10 mouse cellular contexts compared by ENCODE assay signal in the genomic region with DNA sequence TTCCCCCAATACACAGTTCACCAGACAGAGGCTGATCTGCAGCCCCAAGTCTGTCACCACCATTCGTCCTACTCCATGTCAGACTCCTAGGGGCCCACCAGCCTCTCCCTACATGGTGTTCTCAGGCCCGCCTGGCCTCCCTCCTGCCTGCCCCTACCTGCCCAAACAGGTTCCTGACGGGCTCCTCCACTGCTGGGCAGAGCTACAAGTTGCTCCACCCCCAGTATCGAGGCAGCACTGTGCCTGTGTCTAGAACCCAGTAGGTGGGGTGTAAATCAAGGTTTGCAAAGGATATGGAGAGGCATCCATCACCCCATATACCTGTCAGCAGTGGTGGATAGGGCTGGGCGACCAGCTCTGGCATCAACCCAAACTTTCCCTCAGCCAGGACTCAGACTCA. TPM values are rescaled to one million over a fixed set of nuclear protein-coding genes. Genes with fewer than 3 reads are reported as not detected.
A peak's percentile ranks its signal among the peaks of the same experiment; 100 is the strongest.
DNase-seq lines count a peak whose midpoint lies in the region; ATAC-seq and TF ChIP-seq lines count a peak whose summit lies in the region.
"Had no signal": no experiment of that assay in that cellular context is flagged by ENCODE, and none has a peak within 500 bp of the region (broad histone marks: within the 10 kb centered on the region; RNA-seq: fewer than 3 reads in every experiment).

Gene Ttll10 (minus strand): TSS at position 154 of the 400 bp plus-strand sequence.

- H3K9me3 ChIP-seq in heart, embryonic 13.5 days = no peaks in the 10 kb centered on the region
- H3K9me3 ChIP-seq in embryonic facial prominence, embryonic 14.5 days (ENCODE audit: control insufficient read depth, low read length) = no peaks in the 10 kb centered on the region
- H3K9me3 ChIP-seq in limb, embryonic 11.5 days (ENCODE audit: control insufficient read depth, low read length) = no peaks in the 10 kb centered on the region
- H3K9me3 ChIP-seq in hindbrain, embryonic 11.5 days (ENCODE audit: control insufficient read depth, low read length) = no peaks in the 10 kb centered on the region

- no peaks in the 10 kb centered on the region for H3K36me3 ChIP-seq in heart, embryonic 13.5 days
- H3K36me3 ChIP-seq in embryonic facial prominence, embryonic 14.5 days (ENCODE audit: control insufficient read depth, insufficient read depth, low read length) = no peaks in the 10 kb centered on the region
- no peaks in the 10 kb centered on the region for H3K36me3 ChIP-seq in limb, embryonic 11.5 days (ENCODE audit: control insufficient read depth, insufficient read depth, low read length)
- 0 out of 2 replicates have a peak, but pooled peaks cover 3% of the 10 kb centered on the region for H3K36me3 ChIP-seq in small intestine, adult 2 months (ENCODE audit: control insufficient read depth, insufficient read depth, low read length)
- no peaks in the 10 kb centered on the region for H3K36me3 ChIP-seq in hindbrain, embryonic 11.5 days (ENCODE audit: control insufficient read depth, insufficient read depth, low read length)

- DNase-seq in heart, postnatal 14 days = no peak
- peak; percentile 82 for DNase-seq in embryonic facial prominence, embryonic 14.5 days (ENCODE audit: low spot score)
- peak; percentile 30 for DNase-seq in limb, embryonic 11.5 days (ENCODE audit: low spot score)
- DNase-seq in adrenal gland, postnatal 4 days (ENCODE audit: low spot score in 2 of 2) = no peak
- no peak for DNase-seq in cerebellum, postnatal 10 days
- DNase-seq in hindbrain, embryonic 11.5 days (ENCODE audit: low spot score) = no peak
- DNase-seq: B cell, adult 2 months; cerebellum, postnatal 14 days had no signal

- H3K4me1 ChIP-seq in heart, embryonic 13.5 days = peaks cover 6% of the 10 kb centered on the region
- H3K4me1 ChIP-seq in embryonic facial prominence, embryonic 14.5 days (ENCODE audit: control insufficient read depth, insufficient read depth, low read length) = no peaks in the 10 kb centered on the region; the same call in 1 of the 2 replicates
- H3K4me1 ChIP-seq in limb, embryonic 11.5 days (ENCODE audit: control insufficient read depth, insufficient read depth, low read length) = 0 out of 2 replicates have a peak, but pooled peaks cover 3% of the 10 kb centered on the region
- peaks cover 17% of the 10 kb centered on the region; the same call in 1 of the 2 replicates for H3K4me1 ChIP-seq in small intestine, adult 2 months (ENCODE audit: control insufficient read depth, insufficient read depth, insufficient read length, low read length)
- no peaks in the 10 kb centered on the region; the same call in 1 of the 2 replicates for H3K4me1 ChIP-seq in hindbrain, embryonic 11.5 days (replicated peaks; ENCODE audit: control insufficient read depth, insufficient read depth, low read length)

- H3K4me2 ChIP-seq in heart, embryonic 13.5 days = no peak within 1 kb of the TSS
- H3K4me2 ChIP-seq in embryonic facial prominence, embryonic 14.5 days (ENCODE audit: low read depth, low read length) = peak within 1 kb of the TSS; percentile 47
- H3K4me2 ChIP-seq in limb, embryonic 11.5 days (ENCODE audit: low read depth, severe bottlenecking) = no peak within 1 kb of the TSS
- H3K4me2 ChIP-seq in hindbrain, embryonic 11.5 days (replicated peaks; ENCODE audit: low read depth, low read length) = no peak within 1 kb of the TSS

- H3K27me3 ChIP-seq in heart, embryonic 13.5 days (replicated peaks) = peaks cover 18% of the 10 kb centered on the region
- no peaks in the 10 kb centered on the region for H3K27me3 ChIP-seq in embryonic facial prominence, embryonic 14.5 days (replicated peaks; ENCODE audit: control insufficient read depth, insufficient read depth, low read length)
- no peaks in the 10 kb centered on the region for H3K27me3 ChIP-seq in limb, embryonic 11.5 days (ENCODE audit: control insufficient read depth, insufficient read depth, low read length)
- no peaks in the 10 kb centered on the region for H3K27me3 ChIP-seq in small intestine, adult 2 months (ENCODE audit: control insufficient read depth, insufficient read depth, low read length)
- no peaks in the 10 kb centered on the region for H3K27me3 ChIP-seq in hindbrain, embryonic 11.5 days (ENCODE audit: control insufficient read depth, insufficient read depth, low read length)

- H3K9ac ChIP-seq in heart, embryonic 13.5 days = peak within 1 kb of the TSS; percentile 19; the same call in 1 of the 2 replicates
- H3K9ac ChIP-seq in embryonic facial prominence, embryonic 14.5 days (ENCODE audit: low read depth, low read length) = peak within 1 kb of the TSS; percentile 55
- no peak within 1 kb of the TSS for H3K9ac ChIP-seq in limb, embryonic 11.5 days (ENCODE audit: low read length)
- H3K9ac ChIP-seq in hindbrain, embryonic 11.5 days (ENCODE audit: low read depth, low read length) = no peak within 1 kb of the TSS

- no peak; the same call in 1 of the 2 replicates for TF ChIP-seq POLR2A in small intestine, adult 2 months (IDR thresholded peaks at IDR 0.05; ENCODE audit: low read depth, low read length)

- peak within 1 kb of the TSS; percentile 9; the same call in 1 of the 2 replicates for H3K4me3 ChIP-seq in heart, embryonic 13.5 days
- H3K4me3 ChIP-seq in embryonic facial prominence, embryonic 14.5 days (ENCODE audit: low read depth, low read length) = peak within 1 kb of the TSS; percentile 37
- H3K4me3 ChIP-seq in limb, embryonic 11.5 days (ENCODE audit: low read depth, low read length) = peak within 1 kb of the TSS; percentile 3; the same call in 1 of the 2 replicates
- peak within 1 kb of the TSS; percentile 68 for H3K4me3 ChIP-seq in small intestine, adult 2 months (ENCODE audit: low read depth, low read length)
- no peak within 1 kb of the TSS for H3K4me3 ChIP-seq in hindbrain, embryonic 11.5 days (ENCODE audit: low read depth, low read length)

- intact Hi-C loops in heart, postnatal 14 days (cut with DNase I) = no loop called here

- no peak within 1 kb of the TSS for H3K27ac ChIP-seq in heart, embryonic 13.5 days (replicated peaks)
- peak within 1 kb of the TSS; percentile 86 for H3K27ac ChIP-seq in embryonic facial prominence, embryonic 14.5 days (replicated peaks; ENCODE audit: low read depth, low read length)
- H3K27ac ChIP-seq in limb, embryonic 11.5 days (replicated peaks; ENCODE audit: low read depth, low read length) = no peak within 1 kb of the TSS
- peak within 1 kb of the TSS; percentile 98 for H3K27ac ChIP-seq in small intestine, adult 2 months (ENCODE audit: insufficient read depth, low read depth, low read length)
- H3K27ac ChIP-seq in hindbrain, embryonic 11.5 days (ENCODE audit: low read depth, low read length) = no peak within 1 kb of the TSS

- 41% methylated on average over 5 of the region's 5 CpGs for WGBS in heart, embryonic 13.5 days
- 43% methylated on average over 5 of the region's 5 CpGs for WGBS in embryonic facial prominence, embryonic 14.5 days
- 23% methylated on average over 5 of the region's 5 CpGs for WGBS in limb, embryonic 11.5 days
- WGBS in small intestine, adult 2 months = 17% methylated on average over 5 of the region's 5 CpGs
- WGBS in hindbrain, embryonic 11.5 days = 45% methylated on average over 5 of the region's 5 CpGs

- ATAC-seq in heart, embryonic 13.5 days (ENCODE audit: extremely low read depth, insufficient number of reproducible peaks, low FRiP score, low TSS enrichment) = no peak
- ATAC-seq in embryonic facial prominence, embryonic 14.5 days (ENCODE audit: low read depth) = peak; percentile 85
- peak; percentile 46 for ATAC-seq in limb, embryonic 11.5 days (ENCODE audit: insufficient number of reproducible peaks, low FRiP score, low TSS enrichment, low read depth)
- ATAC-seq in hindbrain, embryonic 11.5 days (ENCODE audit: low FRiP score) = no peak

- TF ChIP-seq CTCF in small intestine, adult 2 months (IDR thresholded peaks at IDR 0.05; ENCODE audit: extremely low read depth, insufficient read length, insufficient replicate concordance, low read depth, low read length) = no peak

RNA-seq across cellular contexts. Expression of gene Ttll10, which starts in this region (rescaled TPM):
- polyA plus RNA-seq in heart, embryonic 13.5 days (2015; fragmentation: Nextera tagmentation; extraction: Ambion mirVana) = 0.60 and 0.66 TPM in 2 replicates
- total RNA-seq in heart, postnatal 14 days (2021) = not detected
- 1.2 and 2.8 TPM in 2 replicates for polyA plus RNA-seq in embryonic facial prominence, embryonic 14.5 days (2014; fragmentation: Nextera tagmentation; extraction: Ambion mirVana)
- 0.33 and 0.55 TPM in 2 replicates for polyA plus RNA-seq in limb, embryonic 11.5 days (2014; fragmentation: Nextera tagmentation; extraction: Ambion mirVana)
- 5.2 and 9.1 TPM in 2 replicates for polyA plus RNA-seq in small intestine, adult 2 months (2012; rRNA removed)
- 1 to 10 TPM in 1 of 2 experiments, under 1 TPM in 1; 0.59 to 5.0 TPM for total RNA-seq in adrenal gland, postnatal 4 days (2021)
- polyA plus RNA-seq in hindbrain, embryonic 11.5 days (2014; fragmentation: Nextera tagmentation; extraction: Ambion mirVana) = 0.10 TPM in 1 of 2 replicates, not detected in the other

Comparison
In these comparisons a context has a peak if more than half of its experiments do, and no peak if none do; other contexts are left out.
1. Peak in DNase-seq, ATAC-seq and H3K4me3 ChIP-seq in limb, embryonic 11.5 days; RNA of the gene not detected or under 1 TPM.
2. H3K27ac ChIP-seq: peak in embryonic facial prominence, embryonic 14.5 days (single experiment) and small intestine, adult 2 months (single experiment); none in heart, embryonic 13.5 days (single experiment), limb, embryonic 11.5 days (single experiment) and hindbrain, embryonic 11.5 days (single experiment).
3. H3K9ac ChIP-seq: peak in heart, embryonic 13.5 days (single experiment) and embryonic facial prominence, embryonic 14.5 days (single experiment); none in limb, embryonic 11.5 days (single experiment) and hindbrain, embryonic 11.5 days (single experiment).